Mouse (Mus musculus) left cerebral cortex, adult 2 months (tissue): Measurements from ENCODE around the gene Sln. TPM values are rescaled to one million over a fixed set of nuclear protein-coding genes. Genes with fewer than 3 reads are reported as not detected.

Source experiments
- DNase-seq, 2 experiments: peaks; one replicate each; pipeline ENCODE4 v3.0.0; 2021 to 2022; ENCODE audit warnings: low spot score in 2 of 2, mixed read lengths in 1 of 2; ENCODE audit errors: extremely low spot score in 1 of 2
- H3K27ac ChIP-seq: fragments of 200-600 bp; 2 replicates; pipeline ENCODE4 v1.8.1; 2022
- H3K4me3 ChIP-seq: fragments of 200-600 bp; 2 replicates; pipeline ENCODE4 v1.8.1; 2022
- CTCF ChIP-seq: fragments of 200-600 bp; IDR thresholded peaks from 2 replicates; pipeline ENCODE4 v1.8.1; 2022; ENCODE audit warnings: antibody characterized with exemption, mild to moderate bottlenecking, moderate library complexity
- intact Hi-C: fragments of 180-260 bp; cut with DNase I; formaldehyde crosslinking; loops from one replicate; pipeline ENCODE4 v1.15.1; 2025
- total RNA-seq, 2 experiments: library from RNA; stranded (reverse); gene quantifications; 2 replicates each; pipeline ENCODE4 v1.2.3; 2021

Sln gene
- total RNA-seq, 2 experiments from 2014 or later: not detected

DNA sequence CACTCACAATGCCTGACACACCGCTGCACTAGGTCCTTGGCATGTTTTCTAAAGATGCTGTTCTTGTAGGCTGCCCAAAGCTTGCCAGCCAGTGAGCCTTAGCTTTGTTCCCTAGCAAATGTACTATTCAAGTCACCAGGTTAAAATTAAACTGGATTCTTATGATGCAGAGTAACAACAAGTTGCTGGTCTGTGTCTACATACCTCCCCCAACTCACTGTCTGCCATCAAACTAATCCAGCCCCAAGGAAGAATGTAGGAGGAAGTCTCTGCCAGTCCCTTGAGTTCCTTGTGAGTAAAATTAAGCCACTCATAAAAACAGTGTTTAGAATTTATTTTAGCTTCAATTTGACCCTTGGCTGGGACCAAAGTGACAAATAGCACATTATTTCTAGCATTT lies 3.7 kb downstream of the Sln start:
- H3K4me3 ChIP-seq: no peak overlapping the region
- H3K27ac ChIP-seq: peak overlapping the region; percentile 85
- intact Hi-C loops: loop anchor here (2.0 kb wide), 1 partner anchor 57 kb away; no protein-coding TSS in a partner anchor
- no peak for TF ChIP-seq CTCF
- no peak for DNase-seq

GRCm38 (mm10) chr9:53854525-53854924 lies 4.6 kb downstream of the Sln start:
- TF ChIP-seq CTCF: no peak
- DNase-seq: no peak
- H3K27ac ChIP-seq: peak overlapping the region; percentile 85
- H3K4me3 ChIP-seq: no peak overlapping the region
- intact Hi-C loops: loop anchor here (2.0 kb wide), 1 partner anchor 56 kb away; no protein-coding TSS in a partner anchor

- Histone ChIP-seq H3K27ac (no peak overlapping the region), H3K4me3 (no peak overlapping the region)
- intact Hi-C loops: no loop called here
- no peak for DNase-seq
- TF ChIP-seq CTCF: no peak
Measured at GRCm38 (mm10) chr9:53857864-53858263, 7.9 kb downstream of the Sln start.

DNA sequence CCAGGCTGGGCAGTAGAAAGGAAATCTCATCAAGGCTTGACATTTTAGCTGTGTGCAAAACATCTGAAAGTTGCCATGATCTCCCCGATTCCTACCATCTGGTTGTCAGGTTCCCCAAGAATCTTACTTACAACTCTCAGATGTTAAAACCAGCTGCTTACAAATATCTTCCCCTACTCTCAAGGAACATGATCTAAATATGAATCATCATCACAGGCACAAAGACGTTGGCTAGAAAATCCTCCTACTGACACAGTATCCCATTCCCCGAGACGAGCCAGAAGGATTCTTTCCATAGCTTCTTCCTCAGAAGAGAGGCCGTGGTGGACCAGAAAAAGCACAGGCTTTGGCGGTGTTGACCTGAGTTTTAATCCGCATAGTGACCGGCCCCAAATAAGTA lies 23.3 kb downstream of the Sln start:
- no peak overlapping the region for H3K4me3 ChIP-seq
- no peak overlapping the region for H3K27ac ChIP-seq
- TF ChIP-seq CTCF: no peak
- DNase-seq: no peak
- intact Hi-C loops: loop anchor here (5.0 kb wide), 1 partner anchor 46 kb away; no protein-coding TSS in a partner anchor

DNA sequence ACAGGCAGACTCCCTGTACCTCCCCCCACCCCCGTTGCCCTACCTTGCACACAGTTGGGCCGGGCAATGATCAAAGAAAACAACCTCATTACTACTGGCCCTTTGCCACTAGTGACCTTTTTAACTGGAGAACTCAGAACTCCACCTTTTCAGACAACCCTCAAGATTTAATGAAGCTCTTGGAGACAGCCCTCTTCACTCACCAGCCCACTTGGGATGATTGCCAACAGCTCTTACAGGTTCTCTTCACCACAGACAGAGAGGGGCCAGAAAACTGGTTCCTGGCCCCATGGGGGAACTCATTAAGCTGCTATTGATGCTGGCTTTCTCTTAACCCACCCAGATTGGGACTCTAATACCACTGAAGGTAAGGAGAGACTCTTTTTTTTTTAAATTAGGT lies 27.5 kb downstream of the Sln start:
- no peak overlapping the region for H3K27ac ChIP-seq
- intact Hi-C loops: no loop called here

GRCm38 (mm10) chr9:53883588-53884280 lies 33.8 kb downstream of the Sln start:
- no peak overlapping the region for H3K27ac ChIP-seq

More for the DNA sequence above, 27.5 kb downstream of the Sln start:
- no peak for DNase-seq
- TF ChIP-seq CTCF: no peak
- no peak overlapping the region for H3K4me3 ChIP-seq

GRCm38 (mm10) chr9:53890075-53890474 lies 40.1 kb downstream of the Sln start:
- DNase-seq: peak; percentile 60 to 64
- peak; percentile 75 for TF ChIP-seq CTCF
- Histone ChIP-seq H3K27ac (no peak overlapping the region), H3K4me3 (no peak overlapping the region)
- intact Hi-C loops: loop anchor here (1.0 kb wide), 2 partner anchors 97 to 222 kb away; no protein-coding TSS in a partner anchor

More at GRCm38 (mm10) chr9:53883588-53884280, 33.8 kb downstream of the Sln start:
- TF ChIP-seq CTCF: no peak
- intact Hi-C loops: no loop called here
- no peak overlapping the region for H3K4me3 ChIP-seq
- no peak for DNase-seq

- TF ChIP-seq CTCF: no peak
- intact Hi-C loops: no loop called here
- Histone ChIP-seq H3K4me3 (no peak overlapping the region), H3K27ac (no peak overlapping the region)
- no peak for DNase-seq
Measured at GRCm38 (mm10) chr9:53895827-53896226, 45.9 kb downstream of the Sln start.

GRCm38 (mm10) chr9:53899836-53900235 lies 49.9 kb downstream of the Sln start:
- DNase-seq: no peak
- intact Hi-C loops: no loop called here
- peak overlapping the region; percentile 32; the same call in 1 of the 2 replicates for H3K27ac ChIP-seq
- no peak for TF ChIP-seq CTCF
- H3K4me3 ChIP-seq: no peak overlapping the region

- TF ChIP-seq CTCF: no peak
- Histone ChIP-seq H3K27ac (peak overlapping the region; percentile 11; the same call in 1 of the 2 replicates), H3K4me3 (no peak overlapping the region)
- DNase-seq: no peak
- intact Hi-C loops: no loop called here
Measured at GRCm38 (mm10) chr9:53903215-53903842, 53.4 kb downstream of the Sln start.

Other genes with a start within 250 kb of the Sln start
- gene Acat1, start 239.8 kb upstream of the Sln start, total RNA-seq: 10 to 100 TPM; 59.6 to 60.6 TPM
- 10 to 100 TPM; 53.3 to 54.2 TPM for gene Cul5, start 180.2 kb upstream of the Sln start, total RNA-seq
- gene Rab39, start 143.9 kb upstream of the Sln start, total RNA-seq: 1 to 10 TPM; 1.8 TPM
- 1 to 10 TPM; 2.8 to 3.1 TPM for gene Slc35f2, start 78.6 kb upstream of the Sln start, total RNA-seq
- 100 to 1,000 TPM; 173 to 176 TPM for gene Elmod1, start 125.1 kb downstream of the Sln start, total RNA-seq
- 1 to 10 TPM; 7.9 to 8.6 TPM for gene Tnfaip8l3, start 218.2 kb downstream of the Sln start, total RNA-seq